Mouse (Mus musculus) cerebellum, postnatal 10 days (tissue): ENCODE measurements around the gene Slc7a4.
A peak's percentile ranks its signal among the peaks of the same experiment; 100 is the strongest.
"Not testable (repeated sequence)": the region's sequence is repeated elsewhere in the genome, so short reads cannot be mapped to it uniquely, and the experiment has no call there.

ENCODE experiments used
- DNase-seq, 2 experiments: peaks; one replicate each; pipeline ENCODE4 v3.0.0; 2021; ENCODE audit warnings: mixed read lengths in 2 of 2

The Slc7a4 gene

DNA sequence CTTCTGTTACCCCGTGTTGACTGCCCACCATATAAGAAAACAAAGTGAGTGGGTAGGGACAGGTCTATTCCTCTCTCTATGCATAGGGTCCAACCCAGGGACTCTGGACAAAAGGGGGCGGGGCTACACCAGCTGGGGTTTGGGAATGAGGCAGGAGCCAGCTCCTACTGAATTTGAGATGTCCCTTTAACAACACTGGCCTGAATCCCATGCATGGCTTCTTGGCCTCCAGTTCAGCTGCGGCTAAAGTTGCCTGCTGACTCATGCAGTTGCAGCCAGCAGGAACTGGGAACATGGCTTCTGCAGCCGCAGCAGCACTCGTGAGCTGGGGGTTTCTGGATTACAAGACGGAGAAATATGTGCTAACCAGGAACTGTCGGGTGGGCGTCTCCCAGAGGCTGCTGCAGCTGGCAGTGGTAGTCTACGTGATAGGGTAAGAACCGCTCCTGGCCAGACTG lies 21.2 kb downstream of the Slc7a4 start, which contains the start of gene P2rx6:
TSS of gene P2rx6 (plus strand) at position 135 of the 458 bp plus-strand sequence.
- DNase-seq: peak; percentile 65 to 70

DNA sequence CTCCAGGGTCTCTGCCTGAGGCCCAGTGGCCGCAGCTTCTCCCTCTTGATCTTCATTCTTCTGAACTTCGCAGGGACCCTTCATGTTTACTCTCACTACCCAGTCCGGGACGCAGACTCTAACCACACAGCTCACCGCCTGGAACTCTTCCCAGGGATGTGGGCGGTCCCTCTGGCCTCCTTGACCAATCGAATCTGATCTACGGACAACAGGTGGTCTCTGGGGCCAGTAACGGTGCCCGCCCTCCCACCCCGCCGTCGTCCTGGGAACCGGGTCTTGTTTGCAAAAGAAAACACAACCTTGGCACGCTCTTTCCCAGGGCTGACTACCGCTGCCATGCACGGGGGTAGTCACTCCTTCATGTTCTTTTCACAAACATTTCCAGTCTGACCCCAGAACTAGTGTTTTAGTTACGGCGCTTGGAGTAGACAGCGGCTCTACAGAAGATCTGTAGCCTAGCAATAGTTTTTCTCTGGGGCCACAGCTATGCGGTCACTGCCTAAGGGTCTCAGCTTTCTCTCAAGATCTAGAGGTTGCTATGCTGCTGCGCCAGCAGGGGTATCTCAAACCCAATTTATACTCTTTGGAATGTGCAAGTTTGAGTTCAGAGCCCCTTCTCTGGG lies 21.8 kb downstream of the Slc7a4 start, which contains the start of gene Lrrc74b:
TSS of gene Lrrc74b (minus strand) at position 120 of the 623 bp plus-strand sequence.
- peak; percentile 76 to 78 for DNase-seq

DNA sequence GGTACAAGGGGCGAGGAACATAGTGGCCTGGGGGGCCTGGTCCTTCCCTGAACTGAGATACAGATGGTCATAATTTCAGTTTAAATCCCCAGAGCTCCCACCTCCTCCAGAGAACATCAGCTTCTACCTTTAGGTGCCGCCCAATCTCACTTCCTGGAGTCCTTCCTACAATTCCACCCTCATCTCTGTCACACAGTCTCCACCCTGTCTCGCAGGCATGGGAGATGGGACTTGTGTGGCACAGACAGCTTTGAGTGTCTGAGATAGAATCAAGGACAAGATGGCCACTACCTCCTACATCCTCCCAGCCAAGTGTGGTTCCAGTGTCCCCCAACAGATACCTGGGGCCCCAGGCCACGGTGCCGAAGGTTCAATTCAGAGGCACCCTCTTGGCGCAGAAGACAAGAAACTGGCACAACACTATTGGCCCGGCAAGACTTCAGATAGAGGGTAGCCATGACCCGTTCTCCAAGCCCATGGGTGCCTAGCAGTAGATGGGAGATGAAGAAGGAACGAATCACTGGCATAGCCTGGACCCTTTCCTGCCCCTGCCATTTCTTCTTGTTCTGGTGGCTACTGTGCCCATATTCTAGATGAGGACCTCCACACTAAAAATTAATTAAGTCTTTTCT lies 23.5 kb downstream of the Slc7a4 start:
- no peak for DNase-seq

GRCm38 (mm10) chr16:17558811-17559210 lies 24.2 kb downstream of the Slc7a4 start:
- no peak for DNase-seq

GRCm38 (mm10) chr16:17557947-17558480 lies 25.0 kb downstream of the Slc7a4 start:
- peak; percentile 86 to 90 for DNase-seq

DNA sequence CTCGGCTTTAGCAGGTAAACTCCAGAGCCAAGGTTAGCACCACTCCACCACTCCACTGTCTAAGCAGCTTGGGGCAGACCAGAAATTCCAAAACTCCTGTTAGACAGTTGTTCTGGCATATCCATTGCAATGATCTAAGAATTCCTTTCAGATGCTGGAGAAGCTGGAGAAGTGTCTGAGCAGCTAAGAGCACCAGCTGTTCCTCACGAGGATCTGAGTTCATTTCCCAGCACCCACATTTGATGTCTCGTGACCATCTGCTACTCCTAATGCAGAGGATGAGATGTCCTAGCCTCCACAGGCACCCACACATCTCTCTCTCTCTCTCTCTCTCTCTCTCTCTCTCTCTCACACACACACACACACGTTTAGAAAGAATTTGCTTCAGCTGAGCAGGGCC lies 26.1 kb downstream of the Slc7a4 start:
- no peak for DNase-seq

- no peak for DNase-seq
These were observed 26.8 kb downstream of the Slc7a4 start for GRCm38 (mm10) chr16:17556180-17556579.

DNA sequence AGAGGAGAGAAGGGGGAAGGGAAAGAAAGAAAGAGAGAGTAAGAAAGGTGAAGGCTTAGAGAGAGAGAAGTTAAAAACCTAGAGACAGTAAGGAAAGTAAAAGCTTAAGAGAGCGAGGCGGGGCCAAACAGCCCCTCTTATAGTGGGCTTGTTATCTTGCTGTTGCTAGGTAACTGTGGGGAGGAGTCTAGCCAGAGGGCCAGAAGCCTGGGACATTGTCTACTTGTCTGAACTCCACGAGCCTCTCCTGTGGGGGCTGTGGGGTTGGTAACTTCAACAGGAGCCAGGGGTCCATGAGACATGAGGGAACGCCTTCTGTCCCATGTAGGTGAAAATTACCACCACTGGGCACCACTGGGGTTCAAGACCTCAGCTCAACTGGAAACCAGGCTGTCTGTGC lies 28.3 kb downstream of the Slc7a4 start:
- not testable (repeated sequence) for DNase-seq

GRCm38 (mm10) chr16:17553910-17554685 lies 28.9 kb downstream of the Slc7a4 start:
- DNase-seq: peak in 1 of 2 experiments; percentile 30

GRCm38 (mm10) chr16:17552837-17553236 lies 30.2 kb downstream of the Slc7a4 start:
- DNase-seq: no peak

GRCm38 (mm10) chr16:17542632-17543031 lies 40.4 kb downstream of the Slc7a4 start:
- DNase-seq: no peak

- no peak for DNase-seq
These were observed 46.4 kb downstream of the Slc7a4 start for GRCm38 (mm10) chr16:17536584-17536983.

- DNase-seq: no peak
These were observed 50.2 kb downstream of the Slc7a4 start for GRCm38 (mm10) chr16:17532676-17533329.

- peak; percentile 62 for DNase-seq
These were observed 50.7 kb downstream of the Slc7a4 start for GRCm38 (mm10) chr16:17532271-17532670.

DNA sequence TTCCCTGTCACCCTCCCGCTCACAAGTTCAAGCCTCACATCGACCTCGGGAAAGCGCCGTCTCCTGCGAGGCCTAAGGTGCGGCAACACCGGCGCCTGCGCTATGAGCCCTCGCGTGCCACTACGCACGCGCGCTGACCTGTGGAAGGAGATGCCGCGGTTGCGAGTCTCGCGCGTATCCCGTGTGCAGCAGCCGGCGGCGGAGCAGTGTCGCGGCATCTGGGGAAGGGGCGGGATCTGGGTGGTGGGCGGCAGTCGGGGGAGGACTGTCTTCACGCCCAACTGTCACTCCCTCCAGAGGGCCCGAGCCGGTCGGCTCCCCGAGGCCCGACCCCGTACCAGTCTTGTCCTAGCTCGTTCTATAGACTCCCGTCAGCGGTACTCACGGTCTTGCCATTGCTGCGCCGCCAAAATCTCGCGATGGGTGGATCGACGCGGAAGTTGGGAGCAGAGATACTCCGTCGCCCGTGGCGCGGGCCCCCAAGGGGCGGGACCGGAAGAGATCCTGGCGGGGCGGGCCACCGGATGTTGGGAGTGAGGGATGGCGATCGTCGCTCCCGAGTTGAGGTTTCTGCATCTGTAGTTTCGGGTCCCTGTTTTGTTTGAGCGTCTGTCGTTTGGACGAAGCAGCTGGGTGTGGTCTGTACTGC lies 52.2 kb downstream of the Slc7a4 start, which contains the start of gene Thap7:
TSS of gene Thap7 (minus strand) at position 497 of the 649 bp plus-strand sequence.
- peak; percentile 99 for DNase-seq

GRCm38 (mm10) chr16:17529981-17530586 lies 52.9 kb downstream of the Slc7a4 start:
- DNase-seq: no peak

- DNase-seq: no peak
These were observed 54.7 kb downstream of the Slc7a4 start for GRCm38 (mm10) chr16:17528276-17528675.

DNA sequence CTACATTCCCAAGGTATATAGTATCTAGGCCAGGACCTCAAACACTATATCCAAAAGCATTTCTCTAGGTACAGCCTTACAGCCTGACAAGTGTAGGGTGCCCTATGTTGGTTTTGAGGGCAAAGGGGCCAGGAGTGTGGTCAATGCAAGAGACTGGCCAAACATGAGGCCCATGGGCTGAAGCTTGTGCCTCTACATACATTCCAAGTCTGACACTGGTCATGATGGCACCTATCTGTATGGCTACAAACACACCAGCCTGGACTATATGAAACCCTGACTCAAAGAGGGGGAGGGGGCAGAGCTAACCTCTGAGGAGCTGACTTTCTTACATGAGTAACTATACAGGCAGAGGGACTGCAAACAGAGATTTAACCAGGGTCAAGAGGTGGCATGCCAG lies 55.4 kb downstream of the Slc7a4 start:
- no peak for DNase-seq

GRCm38 (mm10) chr16:17526223-17526622 lies 56.8 kb downstream of the Slc7a4 start:
- no peak for DNase-seq

DNA sequence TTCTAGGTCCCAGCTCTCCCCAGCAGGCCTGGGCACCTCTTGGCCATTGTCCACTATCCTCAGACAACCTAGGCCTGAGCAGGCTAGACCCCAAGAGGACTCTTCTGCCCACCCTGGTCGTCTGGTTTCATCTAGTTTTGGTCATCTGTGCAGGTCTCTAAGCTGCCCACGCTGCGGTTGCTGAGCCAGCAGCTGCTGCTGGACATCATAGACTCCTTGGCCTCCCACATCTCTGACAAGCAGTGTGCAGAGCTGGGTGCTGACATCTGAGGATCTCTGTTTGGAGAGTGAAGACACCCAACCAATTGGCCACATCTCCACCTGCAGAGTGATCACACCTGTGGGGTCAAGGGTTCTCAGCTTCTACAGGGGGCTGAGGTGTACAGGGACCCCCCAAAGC lies 57.5 kb downstream of the Slc7a4 start:
- no peak for DNase-seq

- no peak for DNase-seq
These were observed 58.9 kb downstream of the Slc7a4 start for GRCm38 (mm10) chr16:17524156-17524555.
